24 mouse cellular contexts compared by ENCODE assay signal in the genomic region with DNA sequence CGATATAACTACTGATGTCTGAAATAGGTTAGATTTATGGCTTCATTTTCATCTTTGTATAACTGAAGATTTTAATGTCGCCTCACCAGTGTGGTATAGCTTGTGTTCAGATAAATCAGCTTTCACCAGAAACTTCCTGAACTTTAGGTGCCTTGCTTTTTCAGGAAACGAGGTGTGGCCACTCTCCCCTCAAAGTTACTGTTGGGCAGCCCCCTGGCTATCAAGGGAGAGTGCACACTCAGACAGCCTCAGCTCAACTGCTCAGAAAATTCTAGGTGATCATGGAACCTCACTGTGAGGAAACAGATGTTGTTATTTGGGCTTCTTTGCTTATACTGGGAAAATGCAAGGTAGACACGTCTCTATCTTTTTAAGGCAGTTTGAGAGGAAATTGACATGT. TPM values are rescaled to one million over a fixed set of nuclear protein-coding genes. Genes with fewer than 3 reads are reported as not detected.
A peak's percentile ranks its signal among the peaks of the same experiment; 100 is the strongest.
DNase-seq lines count a peak whose midpoint lies in the region; ATAC-seq and TF ChIP-seq lines count a peak whose summit lies in the region.
"Had no signal": no experiment of that assay in that cellular context is flagged by ENCODE, and none has a peak within 500 bp of the region (broad histone marks: within the 10 kb centered on the region; RNA-seq: fewer than 3 reads in every experiment).

No protein-coding gene starts in this region.

- H3K9me3 ChIP-seq in heart, embryonic 10.5 days, result no peaks in the 10 kb centered on the region
- H3K9me3 ChIP-seq in stomach, embryonic 15.5 days, result no peaks in the 10 kb centered on the region
- H3K9me3 ChIP-seq: embryonic facial prominence, embryonic 12.5 days; embryonic facial prominence, embryonic 15.5 days; hindbrain, embryonic 12.5 days; hindbrain, embryonic 15.5 days had no signal

- DNase-seq in heart, adult 11 months, result peak; percentile 11
- no peak for DNase-seq in heart, embryonic 10.5 days (ENCODE audit: low spot score)
- DNase-seq in 416B (ENCODE audit: low read depth), result peak; percentile 90
- no peak for DNase-seq in kidney, postnatal 25 days
- DNase-seq in layer of hippocampus, adult 2 months (ENCODE audit: low spot score in 2 of 2), result no peak
- DNase-seq: B cell, adult 2 months; cerebellum, adult 18-20 months; cerebellum, adult 9-10 months; cerebellum, postnatal 14 days; forebrain, postnatal 0 days; gastrocnemius, adult 2 months; gastrocnemius, postnatal 14 days; heart, adult 2 months had no signal

- H3K4me2 ChIP-seq in stomach, embryonic 15.5 days, result no peak overlapping the region
- H3K4me2 ChIP-seq: embryonic facial prominence, embryonic 12.5 days; embryonic facial prominence, embryonic 15.5 days; heart, embryonic 11.5 days; hindbrain, embryonic 12.5 days; hindbrain, embryonic 15.5 days had no signal

- no peak for ATAC-seq in stomach, embryonic 15.5 days (ENCODE audit: insufficient read depth, low FRiP score, low read depth)
- ATAC-seq: forebrain, embryonic 14.5 days; forebrain, postnatal 0 days had no signal

- WGBS in heart, embryonic 10.5 days, result 67% methylated on average over 4 of the region's 4 CpGs
- WGBS in stomach, embryonic 15.5 days, result 51% methylated on average over 4 of the region's 4 CpGs

- peaks cover 19% of the 10 kb centered on the region; the same call in 1 of the 2 replicates for H3K4me1 ChIP-seq in heart, embryonic 10.5 days
- H3K4me1 ChIP-seq in stomach, embryonic 15.5 days, result peaks cover 14% of the 10 kb centered on the region

- no peaks in the 10 kb centered on the region for H3K36me3 ChIP-seq in heart, embryonic 10.5 days
- H3K36me3 ChIP-seq in stomach, embryonic 15.5 days, result no peaks in the 10 kb centered on the region
- H3K36me3 ChIP-seq: embryonic facial prominence, embryonic 12.5 days; embryonic facial prominence, embryonic 15.5 days; G1E; hindbrain, embryonic 12.5 days; hindbrain, embryonic 15.5 days had no signal

- no peak for TF ChIP-seq CTCF in layer of hippocampus, adult 2 months (conservative IDR thresholded peaks at IDR 0.05)

- no peak overlapping the region for H3K4me3 ChIP-seq in heart, embryonic 10.5 days
- H3K4me3 ChIP-seq in stomach, embryonic 15.5 days (replicated peaks), result no peak overlapping the region
- no peak overlapping the region for H3K4me3 ChIP-seq in layer of hippocampus, adult 2 months
- H3K4me3 ChIP-seq: embryonic facial prominence, embryonic 12.5 days; embryonic facial prominence, embryonic 15.5 days; gastrocnemius, adult 2 months; heart, adult 2 months; hindbrain, embryonic 12.5 days; hindbrain, embryonic 15.5 days had no signal

- H3K27me3 ChIP-seq in heart, embryonic 10.5 days (ENCODE audit: insufficient read depth, poor library complexity, severe bottlenecking), result no peaks in the 10 kb centered on the region; the same call in 1 of the 2 replicates
- H3K27me3 ChIP-seq in stomach, embryonic 15.5 days (replicated peaks), result no peaks in the 10 kb centered on the region
- H3K27me3 ChIP-seq: CH12.LX; embryonic facial prominence, embryonic 12.5 days; embryonic facial prominence, embryonic 15.5 days; hindbrain, embryonic 15.5 days; Patski had no signal

- no peak overlapping the region for H3K27ac ChIP-seq in heart, embryonic 10.5 days
- peak overlapping the region; percentile 71; the same call in 1 of the 2 replicates for H3K27ac ChIP-seq in stomach, embryonic 15.5 days
- no peak overlapping the region for H3K27ac ChIP-seq in layer of hippocampus, adult 2 months
- H3K27ac ChIP-seq: embryonic facial prominence, embryonic 12.5 days; embryonic facial prominence, embryonic 15.5 days; gastrocnemius, adult 2 months; heart, adult 2 months; hindbrain, embryonic 12.5 days; hindbrain, embryonic 15.5 days had no signal

- H3K9ac ChIP-seq in stomach, embryonic 15.5 days, result no peak overlapping the region
- H3K9ac ChIP-seq: embryonic facial prominence, embryonic 12.5 days; embryonic facial prominence, embryonic 15.5 days; forebrain, postnatal 0 days; hindbrain, embryonic 12.5 days; hindbrain, embryonic 15.5 days had no signal

RNA-seq across cellular contexts. Expression of gene Lypd6b, which starts 25.7 kb away (rescaled TPM):
- polyA plus RNA-seq in heart, embryonic 10.5 days (2016; fragmentation: Nextera tagmentation; extraction: Ambion mirVana), result 2.0 TPM in 2 replicates
- 18.0 and 18.1 TPM in 2 replicates for polyA plus RNA-seq in stomach, embryonic 15.5 days (2015; fragmentation: Nextera tagmentation; extraction: Ambion mirVana)
- 1 to 10 TPM; 3.9 to 4.0 TPM for total RNA-seq in layer of hippocampus, adult 2 months (2021)
- total RNA-seq: gastrocnemius, adult 2 months; gastrocnemius, postnatal 14 days; heart, postnatal 25 days had no signal
- polyA plus RNA-seq: G1E had no signal

Comparison
In these comparisons a context has a peak if more than half of its experiments do, and no peak if none do; other contexts are left out.
1. DNase-seq: peak in heart, adult 11 months (single experiment) and 416B (single experiment); none in heart, embryonic 10.5 days (single experiment), kidney, postnatal 25 days (0 of 2) and layer of hippocampus, adult 2 months (0 of 2).